Mouse (Mus musculus) embryo, embryonic 10.5 days (tissue): ENCODE measurements around the gene Jaml.
A peak's percentile ranks its signal among the peaks of the same experiment; 100 is the strongest.
"Not testable (repeated sequence)": the region's sequence is repeated elsewhere in the genome, so short reads cannot be mapped to it uniquely, and the experiment has no call there.

Experiments used
- DNase-seq: peaks from one replicate; pipeline ENCODE4 v3.0.0-alpha.2; 2015; ENCODE audit warnings: low spot score

Jaml gene

DNA sequence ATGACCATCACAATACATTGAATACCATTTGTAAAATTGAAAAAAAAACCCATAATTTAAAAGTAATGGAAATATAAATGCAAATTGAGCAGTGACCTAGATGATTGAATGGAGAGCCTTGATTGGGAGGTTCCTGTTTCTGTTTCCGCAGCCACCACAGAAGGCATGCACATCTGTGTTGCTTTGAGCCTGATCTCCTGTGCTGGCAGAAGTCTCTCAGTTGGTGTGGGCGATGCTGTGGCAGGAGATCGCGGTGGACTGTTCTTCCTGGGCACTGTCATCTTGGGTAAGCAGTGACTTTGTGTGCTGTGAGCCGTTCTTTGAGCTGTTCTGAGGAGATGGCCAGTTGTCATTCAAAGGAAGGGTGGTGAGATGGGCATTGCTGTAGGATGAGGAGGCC, at the start of gene Jaml:
Gene Jaml (plus strand): TSS at position 173 of the 400 bp plus-strand sequence.
- DNase-seq: no peak

GRCm38 (mm10) chr9:45030341-45030740, 48.6 kb upstream of the Jaml start:
- DNase-seq: no peak

DNA sequence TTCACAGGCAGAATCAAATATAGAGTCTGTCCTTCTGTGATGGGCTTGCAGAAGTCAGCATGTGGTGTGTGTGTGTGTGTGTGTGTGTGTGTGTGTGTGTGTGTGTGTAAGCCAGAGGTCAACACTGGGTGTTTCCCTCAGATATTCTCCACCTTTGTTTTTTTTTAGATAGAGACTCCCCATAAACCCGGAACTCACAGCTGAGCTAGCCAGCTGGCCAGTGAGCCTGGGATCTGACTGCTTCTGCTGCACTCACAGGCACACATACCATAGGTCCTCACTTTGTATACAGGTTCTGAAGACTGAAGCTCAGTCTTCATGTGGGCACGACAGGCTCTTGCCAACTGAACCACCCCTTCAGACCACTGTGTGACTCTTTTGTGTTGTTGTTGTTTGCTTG, 46.7 kb upstream of the Jaml start:
- no peak for DNase-seq

GRCm38 (mm10) chr9:45034526-45034925, 44.5 kb upstream of the Jaml start:
- DNase-seq: no peak

DNA sequence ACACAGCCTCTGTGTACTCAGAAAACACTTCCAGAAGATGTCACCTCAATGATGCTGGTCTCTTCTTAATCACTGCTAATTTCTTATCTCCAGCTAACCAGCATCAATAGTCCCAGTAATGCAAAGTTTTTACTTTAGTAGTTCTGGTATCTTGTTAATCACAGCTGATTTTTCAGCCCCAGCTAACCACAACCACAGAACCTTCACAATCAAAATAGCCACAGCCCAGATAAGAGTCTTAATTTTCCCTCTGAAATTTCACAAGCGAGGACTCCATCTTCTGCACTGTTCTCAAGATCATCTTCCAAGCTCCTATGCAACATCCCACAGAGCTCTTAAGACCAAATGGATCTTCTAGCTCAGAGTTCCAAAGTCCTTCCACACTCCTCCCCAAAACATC, 41.2 kb upstream of the Jaml start:
- DNase-seq: not testable (repeated sequence)

DNA sequence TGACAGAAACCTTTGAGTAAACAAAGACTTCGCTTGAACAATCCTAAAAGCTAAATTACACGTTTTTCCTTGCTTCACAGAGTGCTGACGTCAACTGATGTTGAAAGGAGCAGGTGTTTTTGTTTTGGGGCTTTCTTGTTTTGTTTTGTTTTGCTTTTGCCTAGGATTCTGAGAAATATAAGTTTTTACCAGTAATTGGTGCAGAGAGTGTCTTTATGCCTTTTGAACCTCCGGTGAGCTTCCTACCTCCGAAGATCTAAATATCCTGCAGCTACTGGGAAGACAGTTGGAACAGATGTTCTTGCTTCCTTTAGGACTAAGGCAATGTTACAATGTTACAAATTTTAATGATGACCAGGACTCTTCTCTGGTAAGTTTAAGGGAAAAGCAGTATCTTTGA, 39.5 kb upstream of the Jaml start, which contains the start of gene Mpzl2:
Gene Mpzl2 (plus strand): TSS at position 301 of the 400 bp plus-strand sequence.
- DNase-seq: no peak

GRCm38 (mm10) chr9:45040066-45040845, 38.7 kb upstream of the Jaml start:
- no peak for DNase-seq

DNA sequence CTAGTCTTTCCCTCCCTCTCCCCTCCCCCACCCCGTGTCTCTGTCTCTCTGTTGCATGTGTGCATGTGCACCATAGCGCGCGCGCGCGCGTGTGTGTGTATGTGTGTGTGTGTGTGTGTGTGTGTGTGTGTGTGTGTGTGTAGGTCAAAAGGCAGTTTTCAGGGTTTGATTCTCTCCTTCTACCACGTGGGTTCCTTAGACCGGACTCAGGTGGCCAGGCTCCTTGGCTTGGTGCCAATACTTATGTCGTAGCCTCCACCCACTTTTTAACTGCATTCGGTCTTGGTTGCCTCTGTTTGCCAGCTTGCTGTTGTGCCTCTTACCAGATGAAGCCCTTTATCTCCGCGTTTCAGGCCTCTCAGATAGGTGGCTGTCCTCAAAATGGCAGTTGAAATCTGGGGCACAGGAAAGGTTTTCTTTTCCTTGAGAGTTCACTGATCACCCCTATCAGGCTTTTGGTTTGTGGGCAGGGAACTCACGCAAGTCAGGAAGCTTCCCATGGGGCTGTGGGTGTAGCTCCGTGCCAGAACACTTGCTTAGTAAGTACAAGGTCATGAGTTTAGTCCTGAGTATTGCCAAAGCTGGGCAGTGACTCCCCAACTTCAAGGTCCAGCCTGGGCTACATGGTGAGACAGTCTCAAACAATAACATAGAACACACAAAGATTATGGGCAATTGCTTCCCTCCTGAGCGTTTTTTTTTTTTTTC, 37.7 kb upstream of the Jaml start:
- peak; percentile 19 for DNase-seq

DNA sequence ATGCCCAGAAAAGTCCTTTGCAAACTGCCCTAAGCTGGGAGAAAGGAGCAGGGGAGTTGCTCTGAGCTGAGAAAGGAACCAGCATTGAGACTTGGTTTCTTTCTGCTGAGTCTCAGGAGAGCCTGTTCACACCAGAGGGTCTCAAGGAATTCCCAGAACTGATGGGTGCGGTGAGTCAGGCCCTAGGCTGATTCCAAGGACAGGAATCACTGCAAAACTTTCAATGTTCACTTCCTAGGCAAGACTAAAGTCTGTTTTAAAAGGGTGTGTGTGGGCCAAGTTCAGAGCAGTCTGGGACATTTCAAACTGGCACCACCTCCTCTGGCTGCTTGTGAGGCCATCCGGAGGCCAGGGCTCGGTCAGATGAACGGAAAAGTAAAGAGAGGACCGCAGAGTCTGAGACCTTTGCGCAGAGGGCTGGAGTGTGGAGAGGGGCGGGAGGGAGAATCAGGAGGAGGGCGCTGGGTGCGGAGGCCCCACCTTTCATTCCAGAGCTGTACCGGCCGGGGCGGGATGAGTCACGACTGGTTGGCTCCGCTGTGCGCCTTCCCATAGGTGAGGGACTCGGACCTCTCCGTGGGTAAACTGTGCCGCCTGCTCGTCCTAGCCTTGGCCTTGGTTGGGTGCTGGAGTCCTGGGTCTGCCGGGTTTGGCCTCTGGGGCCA, 36.8 kb upstream of the Jaml start:
- DNase-seq: peak; percentile 38

DNA sequence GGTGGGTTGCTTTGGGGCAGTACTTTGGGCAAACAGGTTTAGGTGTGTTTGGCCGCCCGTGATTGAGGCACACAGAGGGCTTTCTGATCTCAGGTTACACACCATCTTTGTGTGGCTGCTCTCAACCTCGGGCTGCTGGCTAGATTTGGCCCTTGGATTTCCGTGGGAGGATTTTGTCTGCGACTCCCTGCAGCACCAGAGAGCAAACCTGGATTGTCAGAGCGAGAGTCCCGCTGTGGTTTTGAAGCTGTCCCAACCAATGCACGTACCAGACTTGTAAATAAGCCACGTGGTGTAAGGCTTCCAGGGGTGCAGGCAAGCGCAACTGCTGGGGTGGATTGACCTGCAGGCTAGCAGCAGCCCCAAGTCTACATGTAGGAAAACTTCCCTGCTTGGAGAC, 36.0 kb upstream of the Jaml start:
- peak; percentile 35 for DNase-seq

DNA sequence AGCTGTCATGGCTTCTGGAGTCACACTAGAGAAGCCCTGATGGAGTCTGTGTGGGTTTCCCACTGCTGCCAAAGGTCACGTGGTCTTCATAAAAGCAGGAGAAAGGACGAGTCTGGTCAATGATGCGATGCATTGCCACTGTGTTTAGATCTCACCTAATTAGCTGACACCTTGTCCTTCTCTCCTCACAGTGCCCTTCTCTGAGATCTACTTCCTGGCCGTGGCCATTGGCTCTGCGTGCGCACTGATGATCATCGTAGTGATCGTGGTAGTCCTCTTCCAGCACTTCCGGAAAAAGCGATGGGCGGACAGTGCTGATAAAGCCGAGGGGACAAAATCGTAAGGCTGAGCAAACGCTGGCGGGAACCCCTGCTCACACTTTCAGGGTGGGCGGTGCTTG, 32.0 kb upstream of the Jaml start:
- no peak for DNase-seq

DNA sequence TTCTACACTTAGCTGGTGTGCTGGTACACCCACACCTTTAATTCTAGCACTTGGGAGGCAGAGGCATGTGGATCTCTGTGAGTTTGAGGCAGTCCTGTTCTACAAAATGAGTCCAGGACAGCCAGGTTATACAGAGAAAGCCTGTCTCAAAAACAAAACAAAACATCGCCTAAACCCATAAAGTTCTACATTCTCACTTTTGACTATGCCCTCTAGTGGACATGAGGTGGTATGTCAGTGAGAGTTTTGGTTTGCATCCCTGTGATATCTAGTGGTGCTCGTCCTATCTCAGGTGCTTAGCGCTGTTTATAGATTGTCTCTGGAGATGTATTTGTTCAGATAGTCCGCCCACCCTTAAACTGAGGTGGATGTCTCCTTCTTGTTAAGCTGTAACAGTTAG, 30.5 kb upstream of the Jaml start:
- DNase-seq: peak; percentile 77

DNA sequence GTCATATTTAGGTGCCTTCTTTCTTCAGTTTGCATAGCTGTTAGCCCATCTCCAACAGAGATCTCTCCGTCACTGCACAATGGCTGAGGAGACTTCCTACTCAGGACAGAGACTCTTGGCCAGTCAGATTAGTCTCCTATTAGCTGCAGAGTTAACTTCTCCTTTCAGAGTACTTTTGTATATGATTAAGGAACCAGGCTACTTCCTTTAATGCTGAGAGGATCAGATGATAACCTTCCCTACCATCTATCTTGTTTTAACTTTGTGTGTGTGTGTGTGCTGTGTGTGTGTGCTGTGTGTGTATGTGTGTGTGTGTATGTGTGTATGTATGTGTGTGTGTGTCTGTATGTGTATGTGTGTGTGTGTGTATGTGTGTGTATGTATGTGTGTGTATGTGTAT, 29.3 kb upstream of the Jaml start:
- no peak for DNase-seq

- DNase-seq: no peak
These were observed 28.7 kb upstream of the Jaml start for GRCm38 (mm10) chr9:45050301-45050700.

DNA sequence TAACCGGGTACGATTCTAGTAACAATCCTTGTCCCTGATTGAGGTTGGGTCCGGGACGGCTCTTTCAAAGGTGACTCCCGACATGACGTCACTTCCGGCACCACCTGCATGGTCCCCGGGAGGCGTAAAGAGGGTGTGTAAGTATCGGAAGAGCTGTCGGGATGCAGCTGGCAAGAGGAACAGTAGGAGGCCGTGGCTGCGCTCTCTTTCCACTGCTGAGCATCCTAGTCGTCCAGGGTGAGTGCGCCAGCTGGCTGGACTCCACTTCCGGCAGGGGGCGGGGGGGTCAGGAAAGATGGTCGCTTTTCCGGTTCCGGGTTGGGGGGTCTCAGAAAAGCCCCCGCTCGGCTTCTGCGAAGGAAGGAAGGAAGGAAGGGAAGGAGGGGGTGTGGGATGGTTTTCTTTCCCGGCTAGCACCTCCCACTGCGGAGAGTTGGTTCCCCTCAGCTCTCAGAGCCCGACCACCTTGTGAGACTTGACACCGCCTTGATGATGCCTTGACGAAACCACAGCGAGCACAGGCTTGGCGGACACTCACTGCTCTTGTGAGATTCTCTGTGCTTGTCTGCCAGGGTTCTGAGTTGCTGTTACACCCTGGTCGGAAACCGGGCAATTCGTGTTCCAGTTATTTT, 23.8 kb upstream of the Jaml start, which contains the start of gene Mpzl3:
Gene Mpzl3 (plus strand): TSS at position 105 of the 632 bp plus-strand sequence.
- peak; percentile 96 for DNase-seq

DNA sequence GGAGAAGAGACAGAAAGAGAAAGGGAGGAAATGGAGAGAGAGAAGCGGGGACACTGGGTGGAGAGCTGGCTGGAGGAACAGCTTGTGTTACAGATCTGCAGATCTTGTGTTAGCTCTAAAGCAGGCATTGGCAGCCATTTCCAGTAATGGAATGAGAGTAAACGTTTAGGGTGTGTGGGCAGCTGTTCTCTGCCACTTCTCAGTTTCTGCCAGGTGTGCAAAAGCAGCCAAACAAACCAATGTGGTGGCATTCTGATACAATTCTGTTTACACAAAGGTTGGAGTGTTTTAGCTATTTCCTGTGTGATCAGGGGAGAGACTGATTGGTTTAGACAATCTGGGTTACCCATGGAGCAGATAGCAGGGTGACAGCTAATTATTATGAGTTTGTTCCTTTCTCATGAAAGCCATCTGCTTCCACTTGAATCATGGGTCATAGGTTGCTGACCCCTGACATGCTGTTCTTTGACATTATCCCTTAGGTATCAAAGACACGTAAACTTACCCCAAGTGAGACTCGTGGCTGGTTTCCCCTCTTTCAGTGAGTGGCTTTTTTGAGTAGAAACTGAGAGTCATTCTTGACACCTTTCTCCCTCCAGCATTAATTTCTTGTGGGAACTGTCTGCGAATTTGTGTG, 20.6 kb upstream of the Jaml start:
- peak; percentile 63 for DNase-seq

- DNase-seq: no peak
These were observed 18.8 kb upstream of the Jaml start for GRCm38 (mm10) chr9:45060151-45060550.

DNA sequence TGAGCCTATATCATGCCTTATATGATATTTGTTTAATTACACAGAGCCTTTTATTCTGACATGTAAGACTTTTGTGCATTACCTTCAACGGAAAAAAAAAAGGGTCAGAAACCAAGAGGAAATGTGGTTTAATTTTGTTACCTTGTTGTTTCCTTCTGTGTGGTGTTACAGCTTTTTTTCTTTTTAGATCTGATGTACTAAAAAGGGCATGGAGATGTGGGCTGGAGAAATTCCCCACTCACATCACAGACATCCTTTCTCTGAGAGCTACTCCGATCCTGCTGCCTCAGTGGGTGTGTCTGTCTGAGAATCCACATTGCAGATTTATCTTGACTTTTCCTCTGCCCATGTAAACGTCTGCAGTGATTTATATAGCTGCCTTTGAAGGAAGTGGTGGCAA, 16.3 kb upstream of the Jaml start:
- no peak for DNase-seq

DNA sequence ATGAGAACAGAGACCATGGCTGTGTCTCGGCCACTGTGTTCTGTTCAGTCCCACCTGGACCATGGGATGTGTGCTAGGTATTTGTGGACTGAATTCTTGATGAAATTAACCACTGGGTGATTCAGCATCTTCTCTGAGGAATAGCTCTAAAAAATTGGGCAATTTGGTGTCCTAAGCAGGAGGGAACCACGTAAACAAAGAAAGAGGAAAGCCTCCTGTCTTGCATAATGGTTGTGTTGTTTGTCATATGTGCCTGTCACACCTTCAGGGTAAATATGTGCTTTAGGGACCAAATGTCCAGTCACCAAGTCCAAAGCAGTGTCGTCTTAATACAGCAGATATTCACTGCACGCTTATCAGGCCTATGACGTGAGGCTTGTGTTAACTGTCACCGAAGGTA, 14.6 kb upstream of the Jaml start:
- DNase-seq: no peak

GRCm38 (mm10) chr9:45066735-45067134, 12.2 kb upstream of the Jaml start:
- DNase-seq: no peak

GRCm38 (mm10) chr9:45071800-45072199, 7.2 kb upstream of the Jaml start:
- no peak for DNase-seq

GRCm38 (mm10) chr9:45077859-45078258, 1.1 kb upstream of the Jaml start:
- DNase-seq: no peak
